Mouse (Mus musculus) liver (tissue): ENCODE data around the gene Nlgn1.

Experiments
- DNase-seq: peaks from one replicate; pipeline ENCODE4 v3.0.0-alpha.2; 2020; ENCODE audit warnings: mixed read lengths

The Nlgn1 gene

GRCm38 (mm10) chr3:25781651-25782050, 550.6 kb downstream of the Nlgn1 start:
- DNase-seq, result no peak

GRCm38 (mm10) chr3:25775437-25775836, 556.8 kb downstream of the Nlgn1 start:
- no peak for DNase-seq

GRCm38 (mm10) chr3:25773908-25774307, 558.4 kb downstream of the Nlgn1 start:
- DNase-seq, result no peak

- DNase-seq, result no peak
Measured at GRCm38 (mm10) chr3:25773467-25773866, 558.8 kb downstream of the Nlgn1 start.

GRCm38 (mm10) chr3:25763689-25764088, 568.6 kb downstream of the Nlgn1 start:
- no peak for DNase-seq

- no peak for DNase-seq
Measured at GRCm38 (mm10) chr3:25757813-25758212, 574.4 kb downstream of the Nlgn1 start.

GRCm38 (mm10) chr3:25724111-25724510, 608.1 kb downstream of the Nlgn1 start:
- DNase-seq, result no peak

GRCm38 (mm10) chr3:25721464-25721863, 610.8 kb downstream of the Nlgn1 start:
- DNase-seq, result no peak

- no peak for DNase-seq
Measured at GRCm38 (mm10) chr3:25707380-25707779, 624.9 kb downstream of the Nlgn1 start.

GRCm38 (mm10) chr3:25697231-25697630, 635.0 kb downstream of the Nlgn1 start:
- DNase-seq, result no peak

GRCm38 (mm10) chr3:25688789-25689464, 643.3 kb downstream of the Nlgn1 start:
- no peak for DNase-seq

GRCm38 (mm10) chr3:25683696-25684095, 648.6 kb downstream of the Nlgn1 start:
- DNase-seq, result no peak

GRCm38 (mm10) chr3:25679373-25679772, 652.9 kb downstream of the Nlgn1 start:
- DNase-seq, result no peak

GRCm38 (mm10) chr3:25675888-25676287, 656.4 kb downstream of the Nlgn1 start:
- no peak for DNase-seq

- peak; percentile 23 for DNase-seq
Measured at GRCm38 (mm10) chr3:25675069-25675468, 657.2 kb downstream of the Nlgn1 start.

GRCm38 (mm10) chr3:25673408-25673807, 658.9 kb downstream of the Nlgn1 start:
- no peak for DNase-seq

GRCm38 (mm10) chr3:25672779-25673178, 659.5 kb downstream of the Nlgn1 start:
- DNase-seq, result no peak

- DNase-seq, result no peak
Measured at GRCm38 (mm10) chr3:25663464-25663863, 668.8 kb downstream of the Nlgn1 start.

- DNase-seq, result no peak
Measured at GRCm38 (mm10) chr3:25660285-25660684, 672.0 kb downstream of the Nlgn1 start.

- DNase-seq, result no peak
Measured at GRCm38 (mm10) chr3:25658006-25658405, 674.3 kb downstream of the Nlgn1 start.

GRCm38 (mm10) chr3:25657074-25657473, 675.2 kb downstream of the Nlgn1 start:
- no peak for DNase-seq

- DNase-seq, result no peak
Measured at GRCm38 (mm10) chr3:25653010-25653409, 679.2 kb downstream of the Nlgn1 start.

- no peak for DNase-seq
Measured at GRCm38 (mm10) chr3:25645895-25646691, 686.2 kb downstream of the Nlgn1 start.

- no peak for DNase-seq
Measured at GRCm38 (mm10) chr3:25629198-25629597, 703.1 kb downstream of the Nlgn1 start.
